Mouse (Mus musculus) induced T-regulatory cell, adult 2 months (primary cell): ENCODE results near the gene Trappc3.

Source experiments
- DNase-seq: peaks from one replicate; pipeline ENCODE4 v3.0.0-alpha.2; 2012; ENCODE audit warnings: low read depth

The Trappc3 gene

GRCm38 (mm10) chr4:126251655-126252254 is 10.4 kb upstream of the Trappc3 start:
- DNase-seq = peak; percentile 44

GRCm38 (mm10) chr4:126252411-126253237 is 9.5 kb upstream of the Trappc3 start:
- no peak for DNase-seq

- peak; percentile 84 for DNase-seq
Observed at GRCm38 (mm10) chr4:126253637-126254272, 8.4 kb upstream of the Trappc3 start.

- DNase-seq = peak; percentile 33
Observed at GRCm38 (mm10) chr4:126254315-126255112, 7.6 kb upstream of the Trappc3 start.

- peak; percentile 61 for DNase-seq
Observed at GRCm38 (mm10) chr4:126255113-126256001, 6.8 kb upstream of the Trappc3 start.

GRCm38 (mm10) chr4:126256131-126256791 is 5.9 kb upstream of the Trappc3 start, which contains the start of gene Map7d1:
Gene Map7d1 (minus strand): TSS chr4:126256343.
- DNase-seq = peak; percentile 94

GRCm38 (mm10) chr4:126256967-126257881 is 4.9 kb upstream of the Trappc3 start:
- peak; percentile 60 for DNase-seq

GRCm38 (mm10) chr4:126259063-126259462 is 3.1 kb upstream of the Trappc3 start:
- DNase-seq = no peak

- peak; percentile 92 for DNase-seq
Observed at GRCm38 (mm10) chr4:126259523-126260160, 2.5 kb upstream of the Trappc3 start.

GRCm38 (mm10) chr4:126260520-126261201 is 1.5 kb upstream of the Trappc3 start:
- DNase-seq = peak; percentile 83

GRCm38 (mm10) chr4:126261266-126261665 is 859 bp upstream of the Trappc3 start:
- DNase-seq = peak; percentile 53

GRCm38 (mm10) chr4:126261675-126262074 is 450 bp upstream of the Trappc3 start:
- no peak for DNase-seq

- no peak for DNase-seq
Observed at GRCm38 (mm10) chr4:126269292-126269691, 7.2 kb downstream of the Trappc3 start.

- DNase-seq = no peak
Observed at GRCm38 (mm10) chr4:126273753-126274152, 11.6 kb downstream of the Trappc3 start.

- DNase-seq = no peak
Observed at GRCm38 (mm10) chr4:126275081-126275480, 13.0 kb downstream of the Trappc3 start.

- DNase-seq = no peak
Observed at GRCm38 (mm10) chr4:126275681-126276131, 13.6 kb downstream of the Trappc3 start.

GRCm38 (mm10) chr4:126277906-126278564 is 15.9 kb downstream of the Trappc3 start:
- peak; percentile 81 for DNase-seq

- DNase-seq = no peak
Observed at GRCm38 (mm10) chr4:126278565-126278915, 16.4 kb downstream of the Trappc3 start.
